Mouse (Mus musculus): Measurements from ENCODE around the gene Spsb2. TPM values are rescaled to one million over a fixed set of nuclear protein-coding genes. Genes with fewer than 3 reads are reported as not detected.
"Not testable (repeated sequence)": the region's sequence is repeated elsewhere in the genome, so short reads cannot be mapped to it uniquely, and the experiment has no call there.

The Spsb2 gene
- total and polyA plus RNA-seq, 2 experiments from 2014 or later: 9.3 to 10.9 TPM

DNA sequence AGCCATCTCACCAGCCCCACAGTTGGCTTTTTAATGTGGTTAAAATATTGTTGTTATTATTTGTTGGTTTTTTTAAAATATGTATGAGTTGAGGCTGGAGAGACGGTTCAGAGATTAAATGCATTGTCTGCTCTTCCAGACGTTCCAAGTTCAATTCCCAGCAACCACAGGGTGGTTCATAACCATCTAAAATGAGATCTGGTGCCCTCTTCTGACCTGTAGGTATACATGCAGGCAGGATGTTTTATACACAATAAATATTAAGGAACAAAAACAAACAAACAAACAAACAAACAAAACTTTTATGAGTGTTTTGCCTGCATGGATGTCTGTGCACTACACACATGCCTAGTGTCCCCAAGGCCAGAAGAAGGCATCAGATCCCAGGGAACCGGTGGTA lies 5.4 kb upstream of the Spsb2 start:
- no peaks in the 10 kb centered on the region for H3K36me3 ChIP-seq (ENCODE audit: insufficient read depth, low read length)
- ATAC-seq (ENCODE audit: low FRiP score) (no peak), DNase-seq (ENCODE audit: low spot score) (no peak)
- H3K9me3 ChIP-seq (ENCODE audit: low read length): no peaks in the 10 kb centered on the region
- no peaks in the 10 kb centered on the region for H3K4me1 ChIP-seq (ENCODE audit: insufficient read depth, low read length)
- no peak overlapping the region for H3K9ac ChIP-seq (replicated peaks; ENCODE audit: low read length, poor library complexity, severe bottlenecking)
- 76% methylated on average over 3 of the region's 3 CpGs for WGBS
- no peak overlapping the region for H3K27ac ChIP-seq (ENCODE audit: low read depth, low read length)
- no peak overlapping the region for H3K4me3 ChIP-seq (ENCODE audit: low read depth, low read length)
- TF ChIP-seq CTCF (IDR thresholded peaks at IDR 0.05): no peak
- H3K4me2 ChIP-seq (ENCODE audit: low read depth, low read length, poor library complexity, severe bottlenecking): no peak overlapping the region
- no peaks in the 10 kb centered on the region for H3K27me3 ChIP-seq (ENCODE audit: insufficient read depth, low read length)

DNA sequence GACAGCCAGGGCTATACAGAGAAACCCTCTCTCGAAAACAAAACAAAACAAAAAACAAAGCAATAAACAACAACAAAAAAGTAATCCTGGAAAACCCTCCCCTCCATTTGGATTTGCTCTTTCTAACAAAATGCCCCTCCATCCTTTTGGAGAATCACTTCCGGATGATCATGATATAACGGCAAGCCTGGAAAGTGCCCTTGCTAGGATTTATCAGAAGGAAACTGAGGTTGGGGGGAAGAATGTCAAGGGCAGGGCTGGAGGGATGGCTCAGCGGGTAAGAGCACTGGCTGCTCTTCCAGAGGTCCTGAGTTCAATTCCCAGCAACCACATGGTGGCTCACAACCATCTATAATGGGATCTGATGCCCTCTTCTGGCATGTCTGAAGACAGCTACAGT lies 4.8 kb upstream of the Spsb2 start:
- not testable (repeated sequence) for H3K4me2 ChIP-seq (ENCODE audit: low read depth, low read length, poor library complexity, severe bottlenecking); ATAC-seq (ENCODE audit: low FRiP score)

DNA sequence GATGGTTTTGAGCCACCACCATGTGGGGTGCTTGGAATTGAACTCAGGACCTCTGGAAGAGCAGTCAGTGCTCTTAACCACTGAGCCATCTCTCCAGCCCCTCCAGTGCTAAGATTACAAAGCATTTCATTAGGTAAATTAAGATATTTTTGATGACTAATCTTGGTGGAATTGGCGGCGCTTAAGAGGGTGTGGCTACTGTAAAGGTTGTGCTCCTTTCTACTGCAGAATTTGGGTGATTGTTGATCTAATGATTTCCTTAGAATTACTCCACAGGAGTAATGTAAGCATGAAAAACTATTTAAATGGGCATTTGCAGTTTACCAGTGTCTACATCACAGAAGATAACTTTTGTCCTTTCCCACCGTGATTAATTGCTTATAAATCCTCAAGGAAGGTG lies 4.1 kb upstream of the Spsb2 start:
- Histone ChIP-seq H3K4me3 (ENCODE audit: low read depth, low read length) (no peak overlapping the region), H3K9ac (replicated peaks; ENCODE audit: low read length, poor library complexity, severe bottlenecking) (no peak overlapping the region), H3K27me3 (ENCODE audit: insufficient read depth, low read length) (no peaks in the 10 kb centered on the region), H3K27ac (ENCODE audit: low read depth, low read length) (no peak overlapping the region), H3K9me3 (ENCODE audit: low read length) (no peaks in the 10 kb centered on the region), H3K4me2 (ENCODE audit: low read depth, low read length, poor library complexity, severe bottlenecking) (no peak overlapping the region), H3K4me1 (ENCODE audit: insufficient read depth, low read length) (no peaks in the 10 kb centered on the region), H3K36me3 (ENCODE audit: insufficient read depth, low read length) (no peaks in the 10 kb centered on the region)
- DNase-seq (ENCODE audit: low spot score) (no peak), ATAC-seq (ENCODE audit: low FRiP score) (no peak)
- 92% methylated on average over 3 of the region's 3 CpGs for WGBS
- TF ChIP-seq CTCF (IDR thresholded peaks at IDR 0.05): no peak

More for the DNA sequence above, 4.8 kb upstream of the Spsb2 start:
- not testable (repeated sequence) for H3K36me3 ChIP-seq (ENCODE audit: insufficient read depth, low read length); H3K27ac ChIP-seq (ENCODE audit: low read depth, low read length); DNase-seq (ENCODE audit: low spot score); H3K9ac ChIP-seq (replicated peaks; ENCODE audit: low read length, poor library complexity, severe bottlenecking); H3K4me1 ChIP-seq (ENCODE audit: insufficient read depth, low read length); H3K4me3 ChIP-seq (ENCODE audit: low read depth, low read length); H3K27me3 ChIP-seq (ENCODE audit: insufficient read depth, low read length); H3K9me3 ChIP-seq (ENCODE audit: low read length)
- 98% methylated on average over 4 of the region's 4 CpGs for WGBS

DNA sequence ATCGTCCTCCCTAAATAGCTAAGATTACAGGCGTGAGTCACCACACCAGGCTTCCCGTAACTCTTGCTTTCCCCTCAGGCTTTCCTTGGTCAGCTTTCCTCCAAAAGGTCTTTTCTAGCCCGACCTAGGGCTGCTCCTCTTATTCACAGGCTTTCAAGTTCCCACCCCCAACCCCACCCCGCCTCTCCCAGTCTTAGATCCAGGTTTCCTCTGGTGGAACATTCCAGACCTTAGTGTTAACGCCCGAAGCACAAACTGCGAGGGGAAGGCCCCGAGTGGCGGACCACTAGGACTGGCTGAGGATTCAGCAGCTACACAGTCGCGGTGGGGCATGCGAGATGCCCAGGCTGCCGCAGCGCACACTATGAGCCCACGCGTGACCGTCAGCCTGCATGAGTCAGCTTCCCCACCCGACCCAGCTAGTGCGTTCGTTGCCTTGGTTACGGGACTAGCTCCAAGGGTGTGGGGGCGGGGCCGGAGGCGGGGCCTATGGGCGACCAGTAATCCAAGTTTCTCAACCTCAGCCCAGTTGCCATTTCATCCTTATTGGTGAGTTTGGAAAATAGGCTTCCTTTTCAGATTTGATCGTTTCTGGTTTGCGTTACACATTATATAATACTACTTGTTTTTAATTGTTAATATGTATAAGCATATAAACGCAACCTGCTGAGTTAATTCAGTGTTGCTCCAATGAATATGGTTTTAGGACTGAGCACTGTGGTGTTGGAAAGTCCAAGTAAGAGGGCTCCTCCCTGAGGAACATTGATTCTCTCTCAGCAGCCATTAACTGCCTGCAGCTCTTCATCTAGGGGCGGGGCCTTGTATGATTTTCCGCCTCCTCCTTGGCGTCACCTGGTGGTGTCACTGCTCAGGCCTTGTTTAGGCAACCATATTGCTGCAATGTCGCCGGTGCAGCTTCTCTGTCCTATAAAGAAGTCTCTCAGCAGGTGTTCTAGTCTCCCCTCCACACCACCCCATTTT lies 2.8 kb upstream of the Spsb2 start:
- 2% methylated on average over 34 of the region's 34 CpGs for WGBS
- H3K4me3 ChIP-seq (ENCODE audit: low read depth, low read length): peak overlapping the region; percentile 40
- peaks cover 2% of the 10 kb centered on the region; the same call in 1 of the 2 replicates for H3K4me1 ChIP-seq (ENCODE audit: insufficient read depth, low read length)
- H3K36me3 ChIP-seq (ENCODE audit: insufficient read depth, low read length): no peaks in the 10 kb centered on the region
- H3K4me2 ChIP-seq (ENCODE audit: low read depth, low read length, poor library complexity, severe bottlenecking): peak overlapping the region; percentile 67
- no peaks in the 10 kb centered on the region for H3K27me3 ChIP-seq (ENCODE audit: insufficient read depth, low read length)
- no peaks in the 10 kb centered on the region for H3K9me3 ChIP-seq (ENCODE audit: low read length)
- peak overlapping the region; percentile 63 for H3K9ac ChIP-seq (replicated peaks; ENCODE audit: low read length, poor library complexity, severe bottlenecking)
- ATAC-seq (ENCODE audit: low FRiP score) (peak; percentile 90), DNase-seq (ENCODE audit: low spot score) (peak; percentile 97)
- peak overlapping the region; percentile 92 for H3K27ac ChIP-seq (ENCODE audit: low read depth, low read length)
- peak; percentile 66 for TF ChIP-seq CTCF (IDR thresholded peaks at IDR 0.05)

DNA sequence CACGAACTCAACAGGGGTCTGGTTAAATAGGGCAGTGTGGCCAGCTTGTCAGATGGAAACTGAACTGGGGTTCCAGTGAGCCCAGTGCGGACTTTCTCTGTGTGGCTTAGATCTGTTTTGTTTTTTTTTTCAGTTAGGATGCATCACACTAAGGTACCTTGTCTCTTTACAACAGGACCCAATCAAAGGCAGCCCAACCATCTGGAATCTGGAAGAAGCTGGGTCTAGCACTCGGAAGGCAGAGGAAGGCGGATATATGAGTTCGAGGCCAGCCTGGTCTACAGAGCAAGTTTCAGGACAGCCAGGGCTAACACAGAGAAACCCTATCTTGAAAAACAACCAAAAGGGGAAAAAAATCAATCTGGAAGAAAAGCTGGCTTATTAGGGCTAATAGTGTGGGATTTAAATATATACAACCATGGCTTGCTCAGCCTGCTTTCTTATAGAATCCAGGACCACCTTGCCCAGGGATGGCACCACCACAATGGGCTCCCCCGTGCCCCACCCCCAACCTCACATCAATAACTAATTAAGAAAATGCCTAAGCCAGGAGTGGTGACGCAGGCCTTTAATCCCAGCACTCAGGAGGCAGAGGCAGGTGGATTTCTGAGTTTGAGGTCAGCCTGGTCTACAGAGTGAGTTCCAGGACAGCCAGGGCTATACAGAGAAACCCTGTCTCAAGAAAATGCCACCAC lies 1.9 kb upstream of the Spsb2 start:
- Histone ChIP-seq H3K27me3 (ENCODE audit: insufficient read depth, low read length) (no peaks in the 10 kb centered on the region), H3K9ac (replicated peaks; ENCODE audit: low read length, poor library complexity, severe bottlenecking) (no peak overlapping the region), H3K36me3 (ENCODE audit: insufficient read depth, low read length) (0 out of 2 replicates have a peak, but pooled peaks cover 3% of the 10 kb centered on the region), H3K4me2 (ENCODE audit: low read depth, low read length, poor library complexity, severe bottlenecking) (peak overlapping the region; percentile 67), H3K9me3 (ENCODE audit: low read length) (no peaks in the 10 kb centered on the region), H3K27ac (ENCODE audit: low read depth, low read length) (peak overlapping the region; percentile 92), H3K4me3 (ENCODE audit: low read depth, low read length) (peak overlapping the region; percentile 40; the same call in 1 of the 2 replicates), H3K4me1 (ENCODE audit: insufficient read depth, low read length) (peaks cover 2% of the 10 kb centered on the region; the same call in 1 of the 2 replicates)
- no peak for ATAC-seq (ENCODE audit: low FRiP score)
- 75% methylated on average over 7 of the region's 7 CpGs for WGBS
- TF ChIP-seq CTCF (IDR thresholded peaks at IDR 0.05): no peak
- DNase-seq (ENCODE audit: low spot score): no peak

Measured in midbrain, postnatal 0 days (tissue).